Mouse (Mus musculus) kidney, adult 2 months (tissue): ENCODE results near the gene Cct8.

Experiments used
- CTCF ChIP-seq: fragments of 200-500 bp; conservative IDR thresholded peaks from 2 replicates; pipeline ENCODE4 v1.5.1; 2011; ENCODE audit warnings: low read depth, mild to moderate bottlenecking, control low read depth, low read length, moderate library complexity, mixed read lengths; ENCODE audit not compliant: insufficient read depth, insufficient read length
- POLR2A ChIP-seq: fragments of 200-500 bp; IDR thresholded peaks from one replicate; pipeline ENCODE4 v1.6.1; 2011; ENCODE audit warnings: low read depth, low read length, control low read depth

DNA sequence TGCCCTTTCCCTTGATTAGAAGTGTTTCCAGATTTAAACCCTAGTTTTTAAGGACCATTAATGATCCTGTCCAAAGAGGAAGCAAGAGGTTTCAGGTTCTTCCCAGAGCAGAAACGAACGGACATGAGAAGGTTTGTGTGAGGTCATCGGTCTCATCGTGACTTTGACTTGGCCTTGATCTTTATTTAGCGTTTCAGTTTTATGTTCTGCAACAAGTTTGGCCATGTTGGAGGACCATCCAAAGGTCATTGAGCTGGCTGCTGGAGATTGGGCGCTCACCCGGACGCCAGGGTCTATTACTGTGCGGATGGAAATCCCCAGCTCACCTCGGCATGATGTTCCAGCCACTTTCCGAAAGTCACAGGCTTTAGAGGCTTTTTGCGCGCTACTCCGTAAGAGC lies 16.7 kb upstream of the Cct8 start:
- TF ChIP-seq POLR2A (no peak), CTCF (no peak)
